ENCODE assay signal across 12 mouse cellular contexts in genomic region chr6:101251916-101252603, GRCm38 (mm10).
DNase-seq lines count a peak whose midpoint lies in the region; ATAC-seq and TF ChIP-seq lines count a peak whose summit lies in the region.
"Had no signal": no experiment of that assay in that cellular context is flagged by ENCODE, and none has a peak within 500 bp of the region (broad histone marks: within the 10 kb centered on the region; RNA-seq: fewer than 3 reads in every experiment).

No protein-coding gene starts in this region.

- H3K27ac ChIP-seq in forebrain, embryonic 12.5 days: 0 out of 2 replicates have a peak overlapping the region, but pooled peaks have one; percentile 11
- no peak overlapping the region for H3K27ac ChIP-seq in forebrain, embryonic 16.5 days (ENCODE audit: low read length)
- peak overlapping the region; percentile 83 for H3K27ac ChIP-seq in lung, embryonic 15.5 days
- H3K27ac ChIP-seq in midbrain, postnatal 0 days (ENCODE audit: low read depth, low read length): no peak overlapping the region

- H3K27me3 ChIP-seq in forebrain, embryonic 12.5 days: peaks cover 5% of the 10 kb centered on the region
- H3K27me3 ChIP-seq in forebrain, embryonic 16.5 days (replicated peaks; ENCODE audit: control insufficient read depth, insufficient read depth, low read length): no peaks in the 10 kb centered on the region; the same call in 1 of the 2 replicates
- H3K27me3 ChIP-seq in lung, embryonic 15.5 days: no peaks in the 10 kb centered on the region
- H3K27me3 ChIP-seq in midbrain, postnatal 0 days (ENCODE audit: insufficient read depth, low read length): no peaks in the 10 kb centered on the region
- H3K27me3 ChIP-seq: embryonic facial prominence, embryonic 13.5 days had no signal

- H3K9me3 ChIP-seq in forebrain, embryonic 12.5 days: no peaks in the 10 kb centered on the region
- H3K9me3 ChIP-seq in forebrain, embryonic 16.5 days (ENCODE audit: control insufficient read depth, low read length): no peaks in the 10 kb centered on the region
- H3K9me3 ChIP-seq in lung, embryonic 15.5 days: no peaks in the 10 kb centered on the region
- no peaks in the 10 kb centered on the region for H3K9me3 ChIP-seq in midbrain, postnatal 0 days (ENCODE audit: low read length)
- H3K9me3 ChIP-seq: embryonic facial prominence, embryonic 13.5 days had no signal

- ATAC-seq in forebrain, embryonic 12.5 days (ENCODE audit: low FRiP score): no peak
- ATAC-seq in forebrain, embryonic 16.5 days: no peak
- no peak for ATAC-seq in lung, embryonic 15.5 days (ENCODE audit: borderline replicate concordance, extremely low read depth, low FRiP score, low TSS enrichment)
- ATAC-seq in midbrain, postnatal 0 days (ENCODE audit: low FRiP score): no peak
- no peak for ATAC-seq in cerebellum, adult (ENCODE audit: insufficient number of reproducible peaks, low FRiP score, low TSS enrichment)

- peaks cover 30% of the 10 kb centered on the region for H3K4me1 ChIP-seq in forebrain, embryonic 12.5 days
- peaks cover 9% of the 10 kb centered on the region for H3K4me1 ChIP-seq in forebrain, embryonic 16.5 days (replicated peaks; ENCODE audit: control insufficient read depth, insufficient read depth, low read length)
- H3K4me1 ChIP-seq in lung, embryonic 15.5 days: peaks cover 51% of the 10 kb centered on the region
- H3K4me1 ChIP-seq in midbrain, postnatal 0 days (ENCODE audit: insufficient read depth, low read length): 0 out of 2 replicates have a peak, but pooled peaks cover 3% of the 10 kb centered on the region

- H3K36me3 ChIP-seq in forebrain, embryonic 12.5 days (replicated peaks): no peaks in the 10 kb centered on the region
- no peaks in the 10 kb centered on the region for H3K36me3 ChIP-seq in forebrain, embryonic 16.5 days (ENCODE audit: control insufficient read depth, insufficient read depth)
- H3K36me3 ChIP-seq in lung, embryonic 15.5 days: no peaks in the 10 kb centered on the region
- no peaks in the 10 kb centered on the region for H3K36me3 ChIP-seq in midbrain, postnatal 0 days (ENCODE audit: insufficient read depth, low read length)
- H3K36me3 ChIP-seq: embryonic facial prominence, embryonic 13.5 days had no signal

- H3K9ac ChIP-seq in forebrain, embryonic 12.5 days: no peak overlapping the region
- H3K9ac ChIP-seq in forebrain, embryonic 16.5 days (replicated peaks; ENCODE audit: low read depth, low read length): no peak overlapping the region
- no peak overlapping the region for H3K9ac ChIP-seq in lung, embryonic 15.5 days
- H3K9ac ChIP-seq in midbrain, postnatal 0 days (replicated peaks; ENCODE audit: low read length, poor library complexity, severe bottlenecking): no peak overlapping the region
- H3K9ac ChIP-seq: embryonic facial prominence, embryonic 13.5 days had no signal

- H3K4me2 ChIP-seq in forebrain, embryonic 12.5 days: no peak overlapping the region
- H3K4me2 ChIP-seq in forebrain, embryonic 16.5 days (ENCODE audit: low read length): no peak overlapping the region
- no peak overlapping the region for H3K4me2 ChIP-seq in lung, embryonic 15.5 days
- H3K4me2 ChIP-seq in midbrain, postnatal 0 days (ENCODE audit: low read depth, low read length, poor library complexity, severe bottlenecking): 0 out of 2 replicates have a peak overlapping the region, but pooled peaks have one; percentile 2
- H3K4me2 ChIP-seq: embryonic facial prominence, embryonic 13.5 days had no signal

- WGBS in forebrain, embryonic 12.5 days: 27% methylated on average over 12 of the region's 12 CpGs
- WGBS in forebrain, embryonic 16.5 days: 36% methylated on average over 12 of the region's 12 CpGs
- WGBS in lung, embryonic 15.5 days: 44% methylated on average over 12 of the region's 12 CpGs
- 28% methylated on average over 12 of the region's 12 CpGs for WGBS in midbrain, postnatal 0 days

- H3K4me3 ChIP-seq in forebrain, embryonic 12.5 days (replicated peaks): no peak overlapping the region
- H3K4me3 ChIP-seq in forebrain, embryonic 16.5 days (replicated peaks; ENCODE audit: low read length): no peak overlapping the region
- H3K4me3 ChIP-seq in lung, embryonic 15.5 days: no peak overlapping the region
- H3K4me3 ChIP-seq in midbrain, postnatal 0 days (ENCODE audit: low read depth, low read length): no peak overlapping the region
- H3K4me3 ChIP-seq: embryonic facial prominence, embryonic 13.5 days had no signal

- no peak for DNase-seq in lung, postnatal 25 days (ENCODE audit: low spot score)
- peak; percentile 31 to 35 for DNase-seq in frontal cortex, postnatal 14 days (ENCODE audit: low spot score in 2 of 2)
- DNase-seq in midbrain, postnatal 0 days (ENCODE audit: low spot score): no peak
- DNase-seq in ovary, postnatal 10 days (ENCODE audit: low spot score): no peak
- DNase-seq: adrenal gland, adult 8-10 months; cerebellum, adult 8-10 months; thymus, postnatal 4 days had no signal

- TF ChIP-seq CTCF in midbrain, postnatal 0 days (IDR thresholded peaks at IDR 0.05): no peak

Comparison
In these comparisons a context has a peak if more than half of its experiments do, and no peak if none do; other contexts are left out.
1. H3K27ac ChIP-seq: peak in forebrain, embryonic 12.5 days (single experiment) and lung, embryonic 15.5 days (single experiment); none in forebrain, embryonic 16.5 days (single experiment) and midbrain, postnatal 0 days (single experiment).
2. DNase-seq: peak in frontal cortex, postnatal 14 days (2 of 2); none in lung, postnatal 25 days (single experiment), midbrain, postnatal 0 days (single experiment) and ovary, postnatal 10 days (single experiment).